Mouse (Mus musculus) gastrocnemius, postnatal 14 days (tissue): ENCODE measurements around the gene Xirp1. TPM values are rescaled to one million over a fixed set of nuclear protein-coding genes. Genes with fewer than 3 reads are reported as not detected.

Source experiments
- DNase-seq: peaks from one replicate; pipeline ENCODE4 v3.0.0; 2021; ENCODE audit warnings: mixed read lengths
- intact Hi-C: fragments of 180-260 bp; cut with DNase I; formaldehyde crosslinking; loops from one replicate; pipeline ENCODE4 v1.15.1; 2025; ENCODE audit warnings: low total_unique reads
- total RNA-seq, 2 experiments: library from RNA; stranded (reverse); gene quantifications; 2 replicates each; pipeline ENCODE4 v1.2.3; 2021

Xirp1 gene
- total RNA-seq, 2 experiments from 2014 or later: 47.9 to 100 TPM

DNA sequence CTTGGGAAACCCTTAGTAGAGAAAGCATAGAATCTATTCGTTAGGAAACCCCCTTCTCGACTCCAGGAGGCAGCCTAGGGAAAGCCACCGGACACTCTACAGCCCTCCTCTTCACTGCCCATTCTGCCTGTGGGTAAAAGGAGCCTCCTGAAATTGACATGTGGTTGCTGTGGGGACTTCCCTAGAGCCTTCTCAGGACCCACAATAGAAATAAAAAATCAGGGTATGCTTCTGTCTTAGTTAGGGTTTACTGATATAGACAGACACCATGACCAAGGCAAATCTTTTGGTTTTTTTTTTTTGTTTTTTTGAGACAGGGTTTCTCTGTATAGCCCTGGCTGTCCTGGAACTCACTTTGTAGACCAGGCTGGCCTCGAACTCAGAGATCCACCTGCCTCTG, 27.3 kb downstream of the Xirp1 start:
- DNase-seq: no peak
- intact Hi-C loops: no loop called here

GRCm38 (mm10) chr9:119994207-119994606, 29.2 kb downstream of the Xirp1 start:
- no peak for DNase-seq
- intact Hi-C loops: no loop called here

- DNase-seq: no peak
- intact Hi-C loops: no loop called here
Observed at GRCm38 (mm10) chr9:119993092-119993844, 30.1 kb downstream of the Xirp1 start.

GRCm38 (mm10) chr9:119991310-119991709, 32.1 kb downstream of the Xirp1 start:
- intact Hi-C loops: no loop called here
- DNase-seq: no peak

- DNase-seq: no peak
- intact Hi-C loops: no loop called here
Observed at GRCm38 (mm10) chr9:119988304-119988703, 35.1 kb downstream of the Xirp1 start.

DNA sequence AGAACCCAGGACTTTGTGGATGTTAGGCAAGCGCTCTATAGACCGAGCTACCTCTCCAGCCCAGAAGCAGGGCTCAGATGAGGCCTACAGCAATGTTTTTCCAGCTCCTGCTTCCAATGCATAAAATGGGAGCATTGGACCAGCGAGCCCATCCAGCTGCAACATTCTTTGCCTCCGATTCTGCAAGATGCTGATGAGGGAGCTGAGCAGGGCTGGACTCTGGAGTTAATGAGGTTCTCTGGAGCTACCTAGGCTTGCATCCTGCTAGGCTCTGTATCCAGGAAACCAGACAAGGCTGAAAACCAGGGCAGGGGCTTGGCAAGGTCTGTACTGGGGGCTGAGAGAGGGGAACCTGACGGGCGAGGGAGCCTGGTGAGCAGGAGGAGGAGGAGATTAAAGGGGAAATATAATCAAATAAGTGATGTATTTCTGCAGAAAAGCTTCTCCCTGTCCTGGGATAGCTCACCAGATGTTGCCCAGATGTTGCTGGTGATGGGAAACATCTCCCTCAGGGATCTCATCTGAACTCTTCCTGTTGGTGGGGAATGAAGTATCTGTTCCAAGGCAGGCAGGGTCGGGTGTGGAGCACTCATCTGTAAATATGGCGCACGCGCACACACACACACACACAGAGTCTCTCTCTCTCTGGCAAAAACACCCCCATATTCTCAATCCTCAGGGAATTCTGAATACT, 37.4 kb downstream of the Xirp1 start:
- no peak for DNase-seq
- intact Hi-C loops: no loop called here

GRCm38 (mm10) chr9:119984536-119985011, 38.8 kb downstream of the Xirp1 start, which contains the start of gene Csrnp1:
TSS of gene Csrnp1 (minus strand) at chr9:119984658.
- intact Hi-C loops: no loop called here
- no peak for DNase-seq

- peak; percentile 91 for DNase-seq
- intact Hi-C loops: no loop called here
Observed at GRCm38 (mm10) chr9:119983585-119984535, 39.5 kb downstream of the Xirp1 start.

DNA sequence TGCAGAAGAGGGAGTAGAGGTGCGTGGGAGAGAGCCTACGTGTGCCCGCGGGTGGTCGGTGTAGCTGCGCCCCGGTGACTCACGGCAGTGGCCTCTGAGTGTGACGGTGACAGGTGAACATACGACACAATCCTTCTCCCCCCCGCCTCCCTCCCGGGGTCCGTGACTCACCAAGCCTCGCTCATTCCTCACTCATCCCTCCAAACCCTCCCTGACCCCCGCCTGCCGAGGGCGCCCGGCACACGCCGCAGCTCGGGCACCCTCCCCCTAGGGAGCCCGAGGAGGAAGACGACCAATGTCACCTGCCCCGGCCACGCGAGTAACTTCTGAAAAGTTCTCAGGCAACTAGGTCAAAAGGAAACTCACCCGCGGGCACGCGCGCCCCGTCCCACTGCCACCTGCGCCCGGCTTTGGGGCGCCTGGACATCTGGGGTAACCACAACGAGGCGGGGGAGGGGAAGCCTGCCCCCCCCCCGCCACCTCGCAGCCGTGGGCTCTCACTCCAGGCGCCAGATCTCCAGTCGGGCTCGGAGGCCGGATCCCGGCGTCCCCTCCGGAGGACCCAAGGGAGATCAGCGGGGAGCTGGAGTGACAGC, 40.3 kb downstream of the Xirp1 start:
- intact Hi-C loops: no loop called here
- DNase-seq: peak; percentile 40

DNA sequence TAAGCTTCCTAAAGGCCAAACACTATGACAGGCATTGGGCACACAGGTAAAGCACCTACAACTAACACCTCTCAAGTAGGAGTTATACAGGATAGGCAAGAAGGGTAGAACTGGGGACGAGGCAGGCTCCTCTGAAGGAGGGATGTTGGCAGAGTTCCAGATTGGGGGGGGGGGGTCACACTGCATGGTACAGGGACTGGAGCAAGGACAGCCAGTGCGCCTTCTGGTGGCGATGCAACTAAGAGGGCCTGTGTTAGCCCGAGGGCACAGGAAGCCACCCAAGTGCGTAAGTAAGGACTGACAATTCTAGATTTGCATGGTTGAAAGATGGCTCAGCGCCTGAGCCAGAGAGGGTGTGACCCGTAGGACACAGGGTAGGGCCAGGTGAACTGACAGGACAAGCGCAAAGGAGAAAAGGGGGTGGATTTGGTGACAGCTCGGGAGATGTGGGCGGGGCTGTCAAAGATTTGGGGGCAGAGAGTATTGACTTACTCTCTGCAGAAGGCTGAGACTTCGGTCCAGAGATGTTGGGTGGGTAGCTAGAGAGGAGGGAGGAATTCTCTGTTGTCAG, 41.1 kb downstream of the Xirp1 start:
- DNase-seq: peak; percentile 42

DNA sequence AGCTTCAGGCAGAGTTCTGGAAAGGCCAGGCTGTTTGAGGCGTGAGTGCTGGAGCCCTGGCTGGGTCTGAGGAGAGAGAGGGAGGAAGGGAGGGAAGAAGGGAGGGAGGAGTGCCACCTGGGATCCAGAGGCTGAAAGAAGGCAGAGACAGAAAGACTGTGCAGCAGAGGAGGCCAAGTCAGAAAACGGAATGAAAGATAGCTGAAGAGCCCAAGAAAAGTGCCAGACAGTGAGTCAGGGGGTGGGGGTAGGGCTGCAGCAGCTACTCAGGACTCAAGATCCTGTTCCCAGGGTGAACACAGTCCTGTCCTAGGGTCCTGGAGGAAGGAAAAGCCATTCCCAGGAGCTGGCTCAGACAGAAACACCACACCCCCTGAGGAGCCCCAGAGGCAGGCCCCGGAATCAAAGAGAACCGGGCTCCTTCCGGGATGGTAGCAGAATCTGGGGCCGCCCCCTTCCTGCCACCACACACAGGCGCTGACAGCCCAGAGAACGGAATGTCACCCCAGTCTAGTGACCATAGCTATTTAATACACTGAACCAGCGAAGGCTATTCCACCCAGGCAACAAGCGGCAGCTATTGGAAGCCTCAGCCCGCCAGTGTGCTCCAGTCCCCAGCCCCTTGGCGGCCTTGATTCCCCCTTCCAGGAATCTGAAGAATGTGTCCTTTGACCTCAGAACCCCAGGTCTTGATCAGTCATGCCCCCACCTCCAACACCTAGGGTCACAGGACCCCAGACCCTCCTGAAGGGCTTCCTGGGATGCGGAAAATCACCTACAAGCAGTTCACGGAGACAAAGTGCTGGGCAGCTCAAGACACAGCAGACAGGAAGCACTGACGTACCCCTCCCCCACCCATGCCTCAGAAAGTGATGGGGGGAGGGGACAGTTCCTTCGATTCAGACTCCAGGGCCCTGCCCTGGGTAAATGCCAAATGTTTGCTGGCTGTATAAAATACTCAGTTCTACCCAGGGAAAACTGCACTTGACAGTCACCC, 41.9 kb downstream of the Xirp1 start:
- peak; percentile 71 for DNase-seq
- intact Hi-C loops: no loop called here

More for the DNA sequence above, 41.1 kb downstream of the Xirp1 start:
- intact Hi-C loops: no loop called here

- no peak for DNase-seq
- intact Hi-C loops: no loop called here
Observed at GRCm38 (mm10) chr9:119980770-119981182, 42.6 kb downstream of the Xirp1 start.

DNA sequence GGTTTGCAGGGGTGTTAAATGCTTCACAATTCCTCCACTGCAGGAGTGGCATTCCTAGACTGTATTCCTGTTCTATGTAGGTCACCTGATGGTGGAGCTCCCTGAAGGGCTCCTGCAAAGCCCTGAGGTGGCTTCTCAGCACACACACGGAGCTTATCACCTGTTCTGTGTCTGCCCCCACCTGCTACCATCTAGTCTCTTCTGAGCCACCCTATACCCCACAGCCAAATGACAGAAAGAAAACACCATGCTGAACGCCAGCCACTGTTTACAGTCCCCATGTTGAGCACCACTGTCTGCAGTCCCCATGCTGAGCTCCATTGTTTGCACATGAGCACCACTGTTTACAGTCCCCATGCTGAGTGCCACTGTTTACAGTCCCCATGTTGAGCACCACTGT, 43.6 kb downstream of the Xirp1 start:
- intact Hi-C loops: no loop called here
- no peak for DNase-seq

GRCm38 (mm10) chr9:119978811-119979441, 44.5 kb downstream of the Xirp1 start:
- no peak for DNase-seq
- intact Hi-C loops: no loop called here

GRCm38 (mm10) chr9:119978151-119978810, 45.1 kb downstream of the Xirp1 start:
- no peak for DNase-seq
- intact Hi-C loops: no loop called here

DNA sequence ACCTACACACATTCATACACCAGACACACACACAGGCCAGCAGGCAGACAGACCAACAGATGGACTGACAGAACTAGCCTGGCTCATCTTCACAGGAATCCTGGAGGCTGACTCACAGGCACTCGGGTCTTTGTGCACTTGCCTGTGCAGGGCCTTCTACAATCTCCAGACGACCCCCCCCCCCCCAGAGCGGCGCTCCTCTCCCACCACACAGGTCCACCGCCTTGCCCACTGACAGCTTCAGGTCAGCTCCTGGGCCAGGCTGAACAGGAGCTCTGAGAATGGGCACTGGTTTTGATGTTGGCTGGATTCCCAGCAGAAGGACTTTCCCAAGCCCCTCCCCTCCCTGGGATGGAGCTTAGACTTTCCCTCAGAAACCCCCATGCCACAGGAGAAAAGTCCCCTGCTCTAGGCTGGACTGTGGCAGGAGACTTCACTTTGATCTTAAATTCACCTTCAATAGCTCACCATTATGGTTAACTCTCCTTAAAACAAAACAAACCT, 45.8 kb downstream of the Xirp1 start:
- intact Hi-C loops: no loop called here
- DNase-seq: no peak
